Mouse (Mus musculus) megakaryocyte, embryonic 14.5 days (primary cell): ENCODE data around the gene Zfp518b.

Experiments used
- FLI1 ChIP-seq: IDR thresholded peaks from 2 replicates; pipeline ENCODE4 v1.6.1; 2012; ENCODE audit warnings: low read length, inconsistent platforms, mixed read lengths
- GATA1 ChIP-seq: IDR thresholded peaks from 3 replicates; pipeline ENCODE4 v1.6.1; 2012; ENCODE audit warnings: mixed read lengths, low read length, inconsistent platforms, borderline replicate concordance

DNA sequence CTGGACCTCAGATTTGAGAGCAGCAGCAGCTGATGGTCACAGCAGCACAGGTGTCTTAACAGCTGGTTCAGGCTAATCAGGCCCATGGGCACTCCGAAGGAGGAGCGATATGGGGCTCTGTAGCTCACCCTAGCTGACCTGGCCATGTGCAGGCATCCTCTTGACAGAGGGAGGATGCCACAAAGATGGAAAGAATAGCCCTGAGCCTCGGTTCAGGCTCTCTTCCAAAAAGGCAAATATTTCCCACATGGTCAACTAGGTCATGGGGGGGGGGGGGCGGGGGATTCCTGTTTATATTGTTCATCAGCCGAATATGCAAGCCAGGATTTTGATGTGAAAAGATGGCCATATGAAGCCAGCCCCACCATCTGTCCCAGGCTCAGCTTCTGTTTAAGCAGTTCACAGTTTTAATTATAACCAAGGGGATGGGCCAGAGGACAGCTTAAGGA lies 48.3 kb downstream of the Zfp518b start:
- TF ChIP-seq GATA1 (no peak), FLI1 (no peak)
